Mouse (Mus musculus) adrenal gland, postnatal 36 days (tissue): ENCODE data around the gene Cfl1. TPM values are rescaled to one million over a fixed set of nuclear protein-coding genes. Genes with fewer than 3 reads are reported as not detected.

Experiments used
- DNase-seq, 2 experiments: peaks; one replicate each; pipeline ENCODE4 v3.0.0; 2021; ENCODE audit warnings: mixed read lengths in 1 of 2
- long read RNA-seq, 2 experiments: library from polyadenylated mRNA; stranded (forward); transcript quantifications; one replicate each; pipeline ENCODE4 v2.0.0; 2021; ENCODE audit warnings: borderline sequencing depth in 2 of 2
- total RNA-seq, 2 experiments: library from RNA; stranded (reverse); gene quantifications; 2 replicates each; pipeline ENCODE4 v1.2.3; 2021

Cfl1 gene
- total RNA-seq, result 100 to 1,000 TPM; 659 to 740 TPM
- long read RNA-seq, experiment 1, transcript Cfl1-202 (4 exons, 2,354 nt), result major isoform, 160 of 391 reads
- long read RNA-seq, experiment 1, partial matches to known transcripts, result 0 of 391 reads
- long read RNA-seq, experiment 1, other reads (novel, unspliced or antisense), result 230 of 391 reads
- long read RNA-seq, experiment 2, transcript Cfl1-202 (4 exons, 2,354 nt), result major isoform, 197 of 282 reads
- long read RNA-seq, experiment 2, partial matches to known transcripts, result 84 of 282 reads
- long read RNA-seq, experiment 2, other reads (novel, unspliced or antisense), result 1 of 282 reads

GRCm38 (mm10) chr19:5490313-5490897 lies at the start of gene Cfl1:
Cfl1 (plus strand) TSS chr19:5490455.
- peak; percentile 96 to 97 for DNase-seq

GRCm38 (mm10) chr19:5444371-5444908 lies 45.8 kb upstream of the Cfl1 start:
- no peak for DNase-seq

GRCm38 (mm10) chr19:5444954-5445353 lies 45.3 kb upstream of the Cfl1 start:
- no peak for DNase-seq

GRCm38 (mm10) chr19:5445747-5446146 lies 44.5 kb upstream of the Cfl1 start:
- no peak for DNase-seq

- DNase-seq, result peak; percentile 77 to 85
Measured at GRCm38 (mm10) chr19:5447515-5448353, 42.5 kb upstream of the Cfl1 start, which contains the start of gene Fosl1. Fosl1 (plus strand) TSS chr19:5447547.

GRCm38 (mm10) chr19:5448354-5449150 lies 41.7 kb upstream of the Cfl1 start:
- DNase-seq, result peak; percentile 64 to 69

- no peak for DNase-seq
Measured at GRCm38 (mm10) chr19:5449673-5450072, 40.6 kb upstream of the Cfl1 start.

GRCm38 (mm10) chr19:5451766-5452165 lies 38.5 kb upstream of the Cfl1 start:
- DNase-seq, result no peak

GRCm38 (mm10) chr19:5455037-5455436 lies 35.2 kb upstream of the Cfl1 start:
- no peak for DNase-seq

- DNase-seq, result no peak
Measured at GRCm38 (mm10) chr19:5455568-5455967, 34.7 kb upstream of the Cfl1 start.

GRCm38 (mm10) chr19:5456241-5456921 lies 33.9 kb upstream of the Cfl1 start:
- DNase-seq, result peak; percentile 25 to 45

- DNase-seq, result peak; percentile 96 to 98
Measured at GRCm38 (mm10) chr19:5456922-5457745, 33.1 kb upstream of the Cfl1 start.

- DNase-seq, result peak in 1 of 2 experiments; percentile 42
Measured at GRCm38 (mm10) chr19:5457746-5458442, 32.4 kb upstream of the Cfl1 start, which contains the start of gene Ccdc85b. Ccdc85b (minus strand) TSS chr19:5457894.

GRCm38 (mm10) chr19:5459019-5459418 lies 31.2 kb upstream of the Cfl1 start:
- no peak for DNase-seq

- DNase-seq, result no peak
Measured at GRCm38 (mm10) chr19:5459896-5460295, 30.4 kb upstream of the Cfl1 start.

GRCm38 (mm10) chr19:5460465-5460911 lies 29.8 kb upstream of the Cfl1 start, which contains the start of gene Fibp:
Fibp (plus strand) TSS chr19:5460615.
- peak; percentile 89 to 91 for DNase-seq

GRCm38 (mm10) chr19:5461411-5461810 lies 28.8 kb upstream of the Cfl1 start:
- DNase-seq, result no peak

GRCm38 (mm10) chr19:5463212-5463611 lies 27.0 kb upstream of the Cfl1 start:
- no peak for DNase-seq
